Mouse (Mus musculus) neural tube, embryonic 14.5 days (tissue): ENCODE results near the gene Tefm. TPM values are rescaled to one million over a fixed set of nuclear protein-coding genes. Genes with fewer than 3 reads are reported as not detected.

ENCODE experiments used
- ATAC-seq: fragments of 200-750 bp; cut with Nextera tagmentation; 2 replicates; pipeline ENCODE4 v1.8.0; 2017; ENCODE audit warnings: low read depth, mild to moderate bottlenecking, moderate TSS enrichment, moderate library complexity
- H3K27ac ChIP-seq: fragments of 300-500 bp; sonication (generic); 2 replicates; pipeline ENCODE4 v1.5.1; 2014; ENCODE audit warnings: low read depth, mild to moderate bottlenecking, control low read depth, low read length, moderate library complexity, mixed read lengths
- H3K27me3 ChIP-seq: fragments of 300-500 bp; sonication (generic); 2 replicates; pipeline ENCODE4 v1.6.1; 2014; ENCODE audit warnings: low read length; ENCODE audit not compliant: control insufficient read depth, insufficient read depth
- H3K36me3 ChIP-seq: fragments of 300-500 bp; sonication (generic); 2 replicates; pipeline ENCODE4 v1.6.1; 2014; ENCODE audit warnings: low read length, mixed read lengths; ENCODE audit not compliant: control insufficient read depth, insufficient read depth
- H3K4me1 ChIP-seq: fragments of 300-500 bp; sonication (generic); 2 replicates; pipeline ENCODE4 v1.6.1; 2014; ENCODE audit warnings: low read length; ENCODE audit not compliant: control insufficient read depth, insufficient read depth
- H3K4me2 ChIP-seq: fragments of 300-500 bp; sonication (generic); 2 replicates; pipeline ENCODE4 v1.6.1; 2014; ENCODE audit warnings: mild to moderate bottlenecking, low read depth, low read length, control low read depth
- H3K4me3 ChIP-seq: fragments of 300-500 bp; sonication (generic); 2 replicates; pipeline ENCODE4 v1.5.1; 2014; ENCODE audit warnings: low read depth, low read length, control low read depth, mixed read lengths
- H3K9ac ChIP-seq: fragments of 300-500 bp; sonication (generic); replicated peaks from 2 replicates; pipeline ENCODE4 v1.6.1; 2014; ENCODE audit warnings: low read depth, mild to moderate bottlenecking, control low read depth, low read length, mixed read lengths
- H3K9me3 ChIP-seq: fragments of 300-500 bp; sonication (generic); 2 replicates; pipeline ENCODE4 v1.6.1; 2016; ENCODE audit warnings: low read length; ENCODE audit not compliant: control insufficient read depth
- WGBS: fragments of 180-500 bp; shearing (Covaris S2); extraction: QIAGEN DNeasy Blood & Tissue Kit; methylation state at CpG from one replicate; pipeline ENCODE4 v1.1.7; 2014; 5-methylcytosine and 5-hydroxymethylcytosine counted together
- polyA plus RNA-seq: library from polyadenylated mRNA; unstranded; fragments of >200 nt; fragmentation: Nextera tagmentation; extraction: Ambion mirVana; gene quantifications from 2 replicates; pipeline ENCODE4 v1.2.1, GENCODE M21; 2014

Gene Tefm
- polyA plus RNA-seq, 1 experiment from 2014 or later, result 22.9 TPM

DNA sequence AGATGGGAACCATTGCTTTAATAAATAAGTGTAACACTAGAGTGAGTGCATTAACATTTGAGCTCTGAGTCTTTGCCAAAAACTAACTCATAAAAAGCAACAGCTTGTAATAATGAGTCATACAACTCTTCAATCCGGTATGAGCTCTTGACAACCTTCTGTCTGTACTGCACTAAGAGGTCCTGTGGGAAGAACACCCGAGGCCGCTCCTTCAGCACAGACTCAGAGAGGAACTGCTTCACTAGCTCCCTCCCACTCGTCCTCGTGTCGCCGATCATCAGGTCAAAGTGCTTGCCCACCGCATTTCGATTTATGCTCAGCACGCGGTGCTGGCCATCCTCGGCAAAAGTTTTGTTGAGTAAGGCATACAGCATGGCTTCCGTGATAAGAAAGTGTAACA lies 5.2 kb downstream of the Tefm start:
- Histone ChIP-seq H3K36me3 (peaks cover 6% of the 10 kb centered on the region), H3K4me3 (no peak overlapping the region), H3K9ac (no peak overlapping the region), H3K9me3 (no peaks in the 10 kb centered on the region), H3K27me3 (no peaks in the 10 kb centered on the region), H3K27ac (no peak overlapping the region), H3K4me1 (no peaks in the 10 kb centered on the region), H3K4me2 (no peak overlapping the region)
- 90% methylated on average over 13 of the region's 13 CpGs for WGBS
- ATAC-seq, result no peak

DNA sequence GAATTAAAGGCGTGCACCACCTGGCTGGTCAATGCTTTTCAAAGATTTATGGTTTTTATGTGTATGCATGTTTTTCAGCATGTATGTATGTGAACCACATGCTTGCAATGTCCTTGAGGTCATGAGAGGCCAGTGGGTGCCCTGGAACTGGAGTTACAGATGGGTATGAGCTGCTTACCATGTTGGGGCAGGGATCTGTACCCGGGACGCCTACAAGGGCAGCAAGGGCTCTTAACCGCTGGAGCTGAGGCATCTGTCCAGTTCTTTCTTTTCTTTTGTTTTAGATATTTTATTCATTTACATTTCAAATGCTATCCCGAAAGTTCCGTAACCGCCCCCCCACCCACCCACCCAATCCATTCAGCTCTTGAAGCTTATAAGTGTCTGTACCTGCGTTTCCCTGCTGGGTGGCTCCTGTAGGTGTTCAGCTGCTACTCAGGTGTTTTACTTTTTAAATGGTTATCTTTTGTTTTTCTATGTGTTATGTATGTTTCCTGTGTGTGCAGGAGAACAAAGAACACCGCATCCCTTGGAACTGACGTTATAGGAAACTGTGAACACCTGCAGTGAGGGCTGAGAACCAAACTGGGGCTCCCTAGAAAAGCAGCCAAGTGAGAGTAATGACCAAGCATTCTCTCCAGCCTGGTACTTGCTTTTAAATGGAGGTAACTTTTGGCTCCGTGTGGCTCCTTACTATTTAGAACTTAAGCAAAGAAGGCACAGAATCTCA lies 5.9 kb downstream of the Tefm start:
- Histone ChIP-seq H3K4me1 (no peaks in the 10 kb centered on the region), H3K9me3 (no peaks in the 10 kb centered on the region), H3K27me3 (no peaks in the 10 kb centered on the region), H3K9ac (no peak overlapping the region), H3K36me3 (peaks cover 6% of the 10 kb centered on the region), H3K4me3 (no peak overlapping the region), H3K4me2 (no peak overlapping the region), H3K27ac (no peak overlapping the region)
- ATAC-seq, result no peak
- 88% methylated on average over 11 of the region's 11 CpGs for WGBS

DNA sequence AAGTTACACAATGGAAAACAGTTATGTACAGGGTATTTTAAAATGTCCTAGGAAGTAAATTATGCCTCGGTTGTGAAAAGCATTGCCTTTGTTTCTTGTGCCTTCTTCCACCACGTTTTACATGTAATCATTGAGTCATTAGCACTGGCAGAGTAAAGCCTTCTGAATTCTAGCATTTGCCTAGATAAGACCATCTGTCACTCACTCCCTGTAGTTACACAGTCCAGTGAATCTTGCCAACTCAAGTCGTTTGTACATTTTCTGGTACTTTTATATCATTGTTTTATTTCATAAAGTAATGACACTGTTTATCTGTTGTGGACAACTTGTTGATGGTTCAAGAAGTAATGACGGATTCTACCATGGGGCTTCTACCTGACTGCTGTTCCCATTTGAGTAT lies 7.2 kb downstream of the Tefm start:
- Histone ChIP-seq H3K4me2 (no peak overlapping the region), H3K4me1 (no peaks in the 10 kb centered on the region), H3K27ac (no peak overlapping the region), H3K27me3 (no peaks in the 10 kb centered on the region), H3K9me3 (no peaks in the 10 kb centered on the region), H3K36me3 (peaks cover 6% of the 10 kb centered on the region), H3K4me3 (no peak overlapping the region), H3K9ac (no peak overlapping the region)
- ATAC-seq, result no peak
- WGBS, result 69% methylated on average over 4 of the region's 4 CpGs

DNA sequence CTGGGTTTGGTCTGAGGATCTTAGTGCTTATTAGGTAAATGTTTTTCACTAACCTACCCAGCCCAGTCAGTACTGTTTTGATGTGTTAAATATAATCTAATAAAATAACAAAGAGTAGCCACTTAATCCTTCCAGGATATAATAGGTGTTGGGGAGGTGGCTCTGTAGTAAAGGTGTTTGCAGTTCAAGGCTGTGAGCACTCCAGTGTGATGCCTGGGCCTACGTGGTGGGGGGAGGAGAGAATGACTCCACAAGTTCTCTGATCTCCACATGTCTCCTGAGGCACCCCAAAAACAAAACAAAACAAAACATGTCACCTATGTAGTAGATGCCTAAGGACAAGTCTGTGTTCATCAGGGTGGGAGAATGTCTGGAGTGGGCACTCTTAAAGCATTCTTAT lies 9.9 kb downstream of the Tefm start:
- H3K27ac ChIP-seq, result no peak overlapping the region
- H3K9ac ChIP-seq, result no peak overlapping the region
- H3K4me1 ChIP-seq, result no peaks in the 10 kb centered on the region
- ATAC-seq, result no peak
- no peak overlapping the region for H3K4me2 ChIP-seq
- 85% methylated on average over 1 of the region's 1 CpGs for WGBS
- no peak overlapping the region for H3K4me3 ChIP-seq
- H3K36me3 ChIP-seq, result peaks cover 2% of the 10 kb centered on the region; the same call in 1 of the 2 replicates
- H3K27me3 ChIP-seq, result no peaks in the 10 kb centered on the region
- no peaks in the 10 kb centered on the region for H3K9me3 ChIP-seq

DNA sequence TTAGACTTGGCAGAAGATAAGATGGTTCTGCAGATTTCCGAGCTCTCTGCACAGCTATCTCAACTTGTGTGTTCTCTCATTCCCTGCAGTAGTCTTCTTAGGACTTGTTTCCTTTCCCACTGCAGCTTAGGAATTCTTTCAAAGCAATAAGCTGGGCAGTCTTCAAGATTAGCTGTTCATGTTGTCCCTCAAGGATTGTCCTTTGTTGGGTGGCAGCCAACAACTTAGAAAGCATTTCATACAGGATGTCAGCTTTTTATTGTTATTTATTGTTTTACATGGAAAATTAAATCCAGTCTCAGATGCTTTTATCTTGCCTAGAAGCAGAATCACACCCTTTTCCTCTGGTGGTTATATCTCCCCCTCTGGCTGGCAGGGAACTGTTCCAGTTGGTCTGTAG lies 25.6 kb downstream of the Tefm start:
- H3K9me3 ChIP-seq, result no peaks in the 10 kb centered on the region
- 82% methylated on average over 1 of the region's 1 CpGs for WGBS
- no peak for ATAC-seq
- no peaks in the 10 kb centered on the region for H3K27me3 ChIP-seq
- peaks cover 16% of the 10 kb centered on the region; the same call in 1 of the 2 replicates for H3K36me3 ChIP-seq
- H3K27ac ChIP-seq, result no peak overlapping the region
- no peak overlapping the region for H3K4me2 ChIP-seq
- no peak overlapping the region for H3K9ac ChIP-seq
- H3K4me1 ChIP-seq, result no peaks in the 10 kb centered on the region
- H3K4me3 ChIP-seq, result no peak overlapping the region

DNA sequence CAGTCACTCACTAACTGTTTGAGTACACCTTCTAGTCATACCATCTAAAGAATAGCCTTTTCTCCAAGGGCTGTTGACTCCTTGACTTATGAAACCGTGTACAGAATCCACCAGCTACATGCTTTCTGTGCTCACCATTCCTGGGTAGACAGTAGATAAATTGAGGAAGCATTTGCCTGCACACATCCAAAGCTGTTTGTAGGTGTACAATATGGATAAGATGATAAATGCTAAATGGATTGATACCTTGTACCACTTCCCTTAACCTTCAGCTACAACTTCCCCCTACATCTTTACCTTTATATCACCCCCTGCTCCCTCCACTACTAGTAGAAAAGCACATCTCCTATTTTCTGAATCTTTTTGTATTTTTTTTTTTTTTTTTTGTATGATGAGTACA lies 37.6 kb downstream of the Tefm start:
- WGBS, result 89% methylated on average over 1 of the region's 1 CpGs
- no peaks in the 10 kb centered on the region for H3K9me3 ChIP-seq
- H3K36me3 ChIP-seq, result peaks cover 8% of the 10 kb centered on the region; the same call in 1 of the 2 replicates
- H3K4me3 ChIP-seq, result no peak overlapping the region
- H3K27ac ChIP-seq, result no peak overlapping the region
- ATAC-seq, result no peak
- H3K27me3 ChIP-seq, result no peaks in the 10 kb centered on the region
- H3K4me1 ChIP-seq, result no peaks in the 10 kb centered on the region
- H3K4me2 ChIP-seq, result no peak overlapping the region
- no peak overlapping the region for H3K9ac ChIP-seq

DNA sequence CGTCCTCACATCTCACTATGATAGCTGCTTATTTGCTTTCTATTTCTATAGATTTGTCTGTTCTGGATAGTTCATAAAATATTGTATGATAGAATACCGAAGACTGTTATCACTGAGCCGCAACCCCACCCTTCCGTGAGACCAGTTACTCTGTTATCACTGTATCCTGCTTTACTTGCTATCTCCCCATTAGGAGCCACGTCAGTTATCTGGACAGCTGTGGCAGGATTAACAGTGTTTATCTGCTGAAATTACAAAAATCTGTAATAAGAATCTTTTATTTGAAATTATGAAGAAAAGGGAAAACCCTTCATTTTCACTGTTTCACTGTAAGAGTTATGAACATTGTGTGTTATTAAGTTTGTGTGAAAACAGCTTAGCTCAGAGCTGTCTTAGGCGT lies 40.7 kb downstream of the Tefm start:
- Histone ChIP-seq H3K27ac (no peak overlapping the region), H3K27me3 (no peaks in the 10 kb centered on the region), H3K4me1 (no peaks in the 10 kb centered on the region), H3K4me2 (no peak overlapping the region), H3K36me3 (peaks cover 9% of the 10 kb centered on the region; the same call in 1 of the 2 replicates), H3K4me3 (no peak overlapping the region), H3K9me3 (no peaks in the 10 kb centered on the region), H3K9ac (no peak overlapping the region)
- WGBS, result 94% methylated on average over 6 of the region's 6 CpGs
- no peak for ATAC-seq

DNA sequence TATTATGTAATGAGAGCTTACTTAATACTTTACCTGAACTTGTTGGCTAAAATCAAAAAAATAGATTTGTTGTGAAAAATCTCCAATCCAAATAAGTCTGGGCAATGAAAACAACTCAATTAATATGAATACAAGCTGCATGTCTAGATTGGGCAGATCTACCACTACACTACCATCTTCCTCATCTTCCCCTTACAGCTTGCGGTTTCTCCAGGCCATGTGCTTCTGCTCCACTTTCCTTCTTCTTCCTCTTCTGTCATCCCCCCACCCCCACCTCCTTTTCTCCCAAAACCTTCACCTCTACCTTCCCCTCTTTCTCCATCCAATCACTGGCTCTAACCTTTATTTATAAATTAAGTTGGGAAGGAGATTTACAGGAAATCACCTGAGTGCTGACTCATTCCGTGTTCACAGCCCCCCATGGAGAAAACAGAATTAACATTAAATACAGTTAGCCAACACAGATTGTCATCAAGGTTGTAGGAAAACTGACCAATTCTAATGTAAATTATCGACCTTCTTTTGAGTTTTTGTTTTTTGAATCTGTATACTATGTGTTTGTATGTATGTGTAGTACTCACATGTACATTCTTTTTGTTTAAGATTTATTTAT lies 43.4 kb downstream of the Tefm start:
- H3K36me3 ChIP-seq, result peaks cover 7% of the 10 kb centered on the region
- H3K9me3 ChIP-seq, result no peaks in the 10 kb centered on the region

DNA sequence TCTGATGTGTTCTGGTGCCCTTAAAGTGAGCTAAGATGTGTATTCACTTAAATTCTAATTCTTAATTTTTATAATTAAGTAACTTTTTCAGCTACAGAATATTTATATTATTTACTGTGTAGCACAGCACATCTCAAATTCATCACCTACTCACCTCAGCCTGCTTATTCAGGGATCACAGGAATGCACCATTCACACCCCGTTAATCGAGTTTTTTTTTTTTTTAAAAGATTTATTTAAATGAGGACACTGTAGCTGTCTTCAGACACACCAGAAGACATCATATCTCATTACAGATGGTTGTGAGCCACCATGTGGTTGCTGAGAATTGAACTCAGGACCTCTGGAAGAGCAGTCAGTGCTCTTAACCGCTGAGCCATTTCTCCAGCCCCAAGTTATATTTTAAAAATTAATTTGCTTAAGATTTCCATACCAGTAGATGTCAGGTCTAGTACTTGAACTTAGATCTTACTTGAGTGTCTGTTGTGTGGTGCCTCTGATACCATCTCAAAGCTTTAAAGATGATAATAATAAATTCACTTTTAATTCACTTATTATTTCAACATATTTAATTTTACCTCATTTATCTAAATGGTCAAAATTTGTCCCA lies 51.3 kb downstream of the Tefm start:
- H3K27me3 ChIP-seq, result no peaks in the 10 kb centered on the region
- no peak overlapping the region for H3K27ac ChIP-seq
- no peak overlapping the region for H3K4me3 ChIP-seq
- 64% methylated on average over 3 of the region's 3 CpGs for WGBS
- no peaks in the 10 kb centered on the region for H3K9me3 ChIP-seq
- peak overlapping the region; percentile 94 for H3K4me2 ChIP-seq
- H3K9ac ChIP-seq, result no peak overlapping the region
- ATAC-seq, result no peak
- H3K36me3 ChIP-seq, result no peaks in the 10 kb centered on the region; the same call in 1 of the 2 replicates
- H3K4me1 ChIP-seq, result peaks cover 5% of the 10 kb centered on the region; the same call in 1 of the 2 replicates

More for the DNA sequence above, 43.4 kb downstream of the Tefm start:
- H3K9ac ChIP-seq, result no peak overlapping the region
- no peak for ATAC-seq
- no peak overlapping the region for H3K27ac ChIP-seq
- WGBS, result 93% methylated on average over 3 of the region's 3 CpGs
- H3K4me2 ChIP-seq, result no peak overlapping the region
- H3K4me3 ChIP-seq, result no peak overlapping the region
- H3K27me3 ChIP-seq, result no peaks in the 10 kb centered on the region
- H3K4me1 ChIP-seq, result no peaks in the 10 kb centered on the region
